Mouse (Mus musculus) forebrain, embryonic 15.5 days (tissue): ENCODE measurements around the gene Card9. TPM values are rescaled to one million over a fixed set of nuclear protein-coding genes. Genes with fewer than 3 reads are reported as not detected.

Source experiments
- ATAC-seq: fragments of 200-750 bp; cut with Nextera tagmentation; replicated peaks from 2 replicates; pipeline ENCODE4 v1.8.0; 2017; ENCODE audit warnings: mild to moderate bottlenecking, moderate TSS enrichment, moderate library complexity
- H3K27ac ChIP-seq: fragments of 300-500 bp; sonication (generic); replicated peaks from 2 replicates; pipeline ENCODE4 v1.5.1; 2015; ENCODE audit warnings: mild to moderate bottlenecking, inconsistent platforms
- H3K27me3 ChIP-seq: fragments of 300-500 bp; sonication (generic); 2 replicates; pipeline ENCODE4 v1.6.1; 2015; ENCODE audit warnings: inconsistent platforms
- H3K36me3 ChIP-seq: fragments of 300-500 bp; sonication (generic); 2 replicates; pipeline ENCODE4 v1.6.1; 2015; ENCODE audit warnings: mild to moderate bottlenecking, inconsistent platforms
- H3K4me1 ChIP-seq: fragments of 300-500 bp; sonication (generic); 2 replicates; pipeline ENCODE4 v1.6.1; 2015; ENCODE audit warnings: inconsistent platforms
- H3K4me2 ChIP-seq: fragments of 300-500 bp; sonication (generic); replicated peaks from 2 replicates; pipeline ENCODE4 v1.6.1; 2015; ENCODE audit warnings: mild to moderate bottlenecking, inconsistent platforms
- H3K4me3 ChIP-seq: fragments of 300-500 bp; sonication (generic); 2 replicates; pipeline ENCODE4 v1.5.1; 2015; ENCODE audit warnings: mild to moderate bottlenecking, inconsistent platforms
- H3K9ac ChIP-seq: fragments of 300-500 bp; sonication (generic); replicated peaks from 2 replicates; pipeline ENCODE4 v1.6.1; 2015; ENCODE audit warnings: mild to moderate bottlenecking, inconsistent platforms
- H3K9me3 ChIP-seq: fragments of 300-500 bp; sonication (generic); 2 replicates; pipeline ENCODE4 v1.6.1; 2016; ENCODE audit warnings: inconsistent platforms
- WGBS: fragments of 180-500 bp; shearing (Covaris S2); methylation state at CpG from one replicate; pipeline ENCODE4 v1.1.7; 2015; ENCODE audit warnings: mixed read lengths; 5-methylcytosine and 5-hydroxymethylcytosine counted together
- polyA plus RNA-seq: library from polyadenylated mRNA; unstranded; fragments of >200 nt; fragmentation: Nextera tagmentation; extraction: Ambion mirVana; gene quantifications from 2 replicates; pipeline ENCODE4 v1.2.1, GENCODE M21; 2015

Card9 gene
- polyA plus RNA-seq: 1.4 and 1.5 TPM in 2 replicates

GRCm38 (mm10) chr2:26360772-26361171, at the start of gene Card9:
TSS of gene Card9 (minus strand) at chr2:26360918.
- no peaks in the 10 kb centered on the region for H3K9me3 ChIP-seq
- 66% methylated on average over 3 of the region's 3 CpGs for WGBS
- H3K4me2 ChIP-seq: no peak within 1 kb of the TSS
- H3K9ac ChIP-seq: no peak within 1 kb of the TSS
- H3K27me3 ChIP-seq: no peaks in the 10 kb centered on the region
- ATAC-seq: no peak
- H3K36me3 ChIP-seq: peaks cover 16% of the 10 kb centered on the region
- no peak within 1 kb of the TSS for H3K4me3 ChIP-seq
- no peaks in the 10 kb centered on the region for H3K4me1 ChIP-seq
- H3K27ac ChIP-seq: no peak within 1 kb of the TSS

GRCm38 (mm10) chr2:26410091-26410490, 49.4 kb upstream of the Card9 start:
- Histone ChIP-seq H3K9ac (no peak overlapping the region), H3K27ac (no peak overlapping the region), H3K9me3 (no peaks in the 10 kb centered on the region), H3K4me2 (no peak overlapping the region), H3K27me3 (no peaks in the 10 kb centered on the region), H3K36me3 (peaks cover 35% of the 10 kb centered on the region), H3K4me1 (peaks cover 34% of the 10 kb centered on the region), H3K4me3 (no peak overlapping the region)
- no peak for ATAC-seq
- 68% methylated on average over 5 of the region's 5 CpGs for WGBS

- Histone ChIP-seq H3K4me1 (peaks cover 40% of the 10 kb centered on the region), H3K27ac (no peak overlapping the region), H3K27me3 (no peaks in the 10 kb centered on the region), H3K4me3 (peak overlapping the region; percentile 88), H3K4me2 (peak overlapping the region; percentile 77), H3K36me3 (peaks cover 29% of the 10 kb centered on the region), H3K9me3 (no peaks in the 10 kb centered on the region), H3K9ac (peak overlapping the region; percentile 93; the same call in 1 of the 2 replicates)
- peak; percentile 17; the same call in 1 of the 2 replicates for ATAC-seq
- 63% methylated on average over 3 of the region's 3 CpGs for WGBS
Observed at GRCm38 (mm10) chr2:26409362-26409761, 48.6 kb upstream of the Card9 start.

GRCm38 (mm10) chr2:26408515-26409356, 48.0 kb upstream of the Card9 start, which contains the start of gene Inpp5e:
TSS of gene Inpp5e (minus strand) at chr2:26409203.
- Histone ChIP-seq H3K27me3 (no peaks in the 10 kb centered on the region), H3K4me1 (peaks cover 40% of the 10 kb centered on the region), H3K4me2 (peak within 1 kb of the TSS; percentile 77), H3K9me3 (no peaks in the 10 kb centered on the region), H3K36me3 (peaks cover 22% of the 10 kb centered on the region), H3K4me3 (peak within 1 kb of the TSS; percentile 88), H3K9ac (peak within 1 kb of the TSS; percentile 93), H3K27ac (peak within 1 kb of the TSS; percentile 72)
- peak; percentile 94 for ATAC-seq
- under 1% methylated on average over 57 of the region's 57 CpGs for WGBS

GRCm38 (mm10) chr2:26403306-26403705, 42.6 kb upstream of the Card9 start:
- H3K4me3 ChIP-seq: no peak overlapping the region
- WGBS: 87% methylated on average over 8 of the region's 8 CpGs
- peaks cover 38% of the 10 kb centered on the region for H3K4me1 ChIP-seq
- H3K36me3 ChIP-seq: peaks cover 40% of the 10 kb centered on the region
- H3K27ac ChIP-seq: no peak overlapping the region
- H3K4me2 ChIP-seq: no peak overlapping the region
- H3K9me3 ChIP-seq: no peaks in the 10 kb centered on the region
- H3K9ac ChIP-seq: no peak overlapping the region
- H3K27me3 ChIP-seq: no peaks in the 10 kb centered on the region
- ATAC-seq: no peak

- no peak overlapping the region for H3K4me3 ChIP-seq
- H3K9ac ChIP-seq: no peak overlapping the region
- H3K27ac ChIP-seq: no peak overlapping the region
- ATAC-seq: no peak
- H3K36me3 ChIP-seq: peaks cover 49% of the 10 kb centered on the region
- peaks cover 27% of the 10 kb centered on the region for H3K4me1 ChIP-seq
- no peaks in the 10 kb centered on the region for H3K27me3 ChIP-seq
- 92% methylated on average over 1 of the region's 1 CpGs for WGBS
- H3K4me2 ChIP-seq: no peak overlapping the region
- H3K9me3 ChIP-seq: no peaks in the 10 kb centered on the region
Observed at GRCm38 (mm10) chr2:26402265-26402664, 41.5 kb upstream of the Card9 start.

GRCm38 (mm10) chr2:26401023-26401422, 40.3 kb upstream of the Card9 start:
- Histone ChIP-seq H3K4me2 (no peak overlapping the region), H3K27ac (no peak overlapping the region), H3K4me1 (peaks cover 15% of the 10 kb centered on the region), H3K9me3 (no peaks in the 10 kb centered on the region), H3K4me3 (no peak overlapping the region), H3K36me3 (peaks cover 61% of the 10 kb centered on the region), H3K9ac (no peak overlapping the region), H3K27me3 (no peaks in the 10 kb centered on the region)
- ATAC-seq: no peak
- 92% methylated on average over 4 of the region's 4 CpGs for whole genome bisulfite sequencing

GRCm38 (mm10) chr2:26400296-26400695, 39.6 kb upstream of the Card9 start:
- peaks cover 8% of the 10 kb centered on the region for H3K4me1 ChIP-seq
- H3K4me2 ChIP-seq: no peak overlapping the region
- H3K27ac ChIP-seq: no peak overlapping the region
- WGBS: 90% methylated on average over 5 of the region's 5 CpGs
- H3K9ac ChIP-seq: no peak overlapping the region
- ATAC-seq: no peak
- peaks cover 67% of the 10 kb centered on the region for H3K36me3 ChIP-seq
- H3K9me3 ChIP-seq: no peaks in the 10 kb centered on the region
- H3K27me3 ChIP-seq: no peaks in the 10 kb centered on the region
- H3K4me3 ChIP-seq: no peak overlapping the region

GRCm38 (mm10) chr2:26399647-26400046, 38.9 kb upstream of the Card9 start:
- no peaks in the 10 kb centered on the region for H3K9me3 ChIP-seq
- H3K4me3 ChIP-seq: no peak overlapping the region
- WGBS: 93% methylated on average over 5 of the region's 5 CpGs
- ATAC-seq: no peak
- peaks cover 1% of the 10 kb centered on the region; the same call in 1 of the 2 replicates for H3K4me1 ChIP-seq
- no peak overlapping the region for H3K27ac ChIP-seq
- no peaks in the 10 kb centered on the region for H3K27me3 ChIP-seq
- H3K36me3 ChIP-seq: peaks cover 73% of the 10 kb centered on the region
- H3K4me2 ChIP-seq: no peak overlapping the region
- H3K9ac ChIP-seq: no peak overlapping the region

- H3K4me2 ChIP-seq: no peak overlapping the region
- H3K36me3 ChIP-seq: peaks cover 80% of the 10 kb centered on the region
- no peak overlapping the region for H3K27ac ChIP-seq
- H3K4me1 ChIP-seq: no peaks in the 10 kb centered on the region
- H3K27me3 ChIP-seq: no peaks in the 10 kb centered on the region
- no peak overlapping the region for H3K9ac ChIP-seq
- H3K9me3 ChIP-seq: no peaks in the 10 kb centered on the region
- H3K4me3 ChIP-seq: no peak overlapping the region
- WGBS: 91% methylated on average over 8 of the region's 8 CpGs
- ATAC-seq: no peak
Observed at GRCm38 (mm10) chr2:26398978-26399377, 38.3 kb upstream of the Card9 start.

GRCm38 (mm10) chr2:26391617-26392016, 30.9 kb upstream of the Card9 start:
- Histone ChIP-seq H3K9ac (no peak overlapping the region), H3K4me1 (peaks cover 30% of the 10 kb centered on the region), H3K9me3 (no peaks in the 10 kb centered on the region), H3K27ac (no peak overlapping the region), H3K36me3 (peaks cover 73% of the 10 kb centered on the region), H3K27me3 (no peaks in the 10 kb centered on the region), H3K4me3 (no peak overlapping the region), H3K4me2 (no peak overlapping the region)
- ATAC-seq: no peak
- 92% methylated on average over 6 of the region's 6 CpGs for WGBS

- no peak overlapping the region for H3K27ac ChIP-seq
- H3K9ac ChIP-seq: no peak overlapping the region
- peaks cover 73% of the 10 kb centered on the region for H3K36me3 ChIP-seq
- peaks cover 30% of the 10 kb centered on the region for H3K4me1 ChIP-seq
- H3K9me3 ChIP-seq: no peaks in the 10 kb centered on the region
- no peak overlapping the region for H3K4me2 ChIP-seq
- ATAC-seq: no peak
- no peak overlapping the region for H3K4me3 ChIP-seq
- H3K27me3 ChIP-seq: no peaks in the 10 kb centered on the region
- 91% methylated on average over 3 of the region's 3 CpGs for WGBS
Observed at GRCm38 (mm10) chr2:26390954-26391353, 30.2 kb upstream of the Card9 start.
